Mouse (Mus musculus) retina, adult 2 months (tissue): Measurements from ENCODE around the gene Hoxc9.

Experiments
- DNase-seq: peaks from one replicate; pipeline ENCODE4 v3.0.0-alpha.2; 2012; ENCODE audit warnings: low read depth, low spot score

Gene Hoxc9

GRCm38 (mm10) chr15:102976171-102976570, at the start of gene Hoxc9:
Gene Hoxc9, plus strand, starts transcription at chr15:102976439.
- no peak for DNase-seq

GRCm38 (mm10) chr15:102927032-102927645, 49.1 kb upstream of the Hoxc9 start:
- no peak for DNase-seq

- no peak for DNase-seq
Observed at GRCm38 (mm10) chr15:102931706-102932358, 44.4 kb upstream of the Hoxc9 start.

DNA sequence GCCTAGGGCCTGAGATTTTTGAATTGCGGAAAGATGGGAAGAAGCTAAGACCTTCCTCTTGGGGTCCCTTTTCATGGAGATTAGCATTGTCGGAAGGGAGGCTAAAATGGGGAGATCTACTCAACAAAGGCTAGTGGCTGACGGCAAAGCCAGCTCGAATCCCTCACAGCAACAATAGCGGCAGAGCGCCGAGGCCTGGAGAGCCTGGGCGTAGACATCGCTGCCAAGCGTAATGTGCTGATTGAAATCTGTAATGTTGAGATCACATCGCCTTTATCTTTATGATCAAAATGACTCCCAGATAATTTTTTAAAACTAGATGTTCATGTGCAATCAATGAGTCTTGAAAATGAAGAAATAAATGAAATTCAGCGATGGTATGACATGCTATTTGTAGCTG, 41.8 kb upstream of the Hoxc9 start:
- DNase-seq: no peak

- no peak for DNase-seq
Observed at GRCm38 (mm10) chr15:102934897-102935296, 41.3 kb upstream of the Hoxc9 start.

GRCm38 (mm10) chr15:102936279-102936972, 39.8 kb upstream of the Hoxc9 start, which contains the start of gene Hoxc12:
Gene Hoxc12, plus strand, starts transcription at chr15:102936757.
- DNase-seq: no peak

DNA sequence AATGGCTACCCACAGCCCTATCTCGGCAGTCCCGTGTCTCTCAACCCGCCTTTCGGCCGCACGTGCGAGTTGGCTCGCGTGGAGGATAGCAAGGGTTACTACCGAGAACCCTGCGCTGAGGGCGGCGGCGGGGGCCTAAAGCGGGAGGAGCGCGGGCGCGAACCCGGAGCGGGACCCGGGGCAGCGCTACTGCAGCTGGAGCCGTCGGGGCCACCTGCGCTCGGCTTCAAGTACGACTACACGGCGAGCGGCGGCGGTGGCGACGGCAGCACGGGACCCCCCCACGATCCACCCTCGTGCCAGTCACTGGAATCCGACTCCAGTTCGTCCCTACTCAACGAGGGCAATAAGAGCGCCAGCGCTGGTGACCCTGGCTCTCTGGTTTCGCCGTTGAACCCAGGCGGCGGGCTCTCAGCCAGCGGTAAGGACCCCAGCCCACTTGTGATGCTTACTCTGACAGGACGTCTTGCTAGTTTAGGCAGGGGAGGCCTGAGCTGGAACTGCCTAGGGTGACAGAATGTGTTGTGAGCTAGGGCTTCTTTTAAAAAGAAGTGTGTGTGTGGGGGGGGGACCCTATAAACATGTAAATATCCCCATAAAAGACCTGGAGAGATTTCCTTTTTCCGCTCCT, 39.1 kb upstream of the Hoxc9 start:
- no peak for DNase-seq

GRCm38 (mm10) chr15:102939256-102940155, 36.7 kb upstream of the Hoxc9 start:
- no peak for DNase-seq

- DNase-seq: no peak
Observed at GRCm38 (mm10) chr15:102942739-102943467, 33.3 kb upstream of the Hoxc9 start.

DNA sequence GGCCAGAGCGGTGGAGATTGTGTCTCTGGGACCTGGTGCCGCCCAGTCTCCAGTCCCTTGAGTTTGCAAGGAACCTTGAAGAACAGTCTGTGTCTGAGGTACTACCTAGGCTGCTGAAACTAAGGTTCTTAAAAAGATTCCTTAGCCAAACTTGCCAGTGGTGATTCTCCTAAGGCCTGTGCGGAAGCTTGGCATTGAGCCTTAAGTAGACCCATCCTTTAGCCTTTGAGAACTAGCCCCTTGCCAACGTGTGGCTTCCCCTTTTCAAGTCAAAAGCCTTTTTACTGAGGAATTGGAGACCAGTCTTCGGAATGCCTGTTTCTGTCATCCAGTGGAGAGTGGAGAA, 32.8 kb upstream of the Hoxc9 start:
- DNase-seq: no peak

DNA sequence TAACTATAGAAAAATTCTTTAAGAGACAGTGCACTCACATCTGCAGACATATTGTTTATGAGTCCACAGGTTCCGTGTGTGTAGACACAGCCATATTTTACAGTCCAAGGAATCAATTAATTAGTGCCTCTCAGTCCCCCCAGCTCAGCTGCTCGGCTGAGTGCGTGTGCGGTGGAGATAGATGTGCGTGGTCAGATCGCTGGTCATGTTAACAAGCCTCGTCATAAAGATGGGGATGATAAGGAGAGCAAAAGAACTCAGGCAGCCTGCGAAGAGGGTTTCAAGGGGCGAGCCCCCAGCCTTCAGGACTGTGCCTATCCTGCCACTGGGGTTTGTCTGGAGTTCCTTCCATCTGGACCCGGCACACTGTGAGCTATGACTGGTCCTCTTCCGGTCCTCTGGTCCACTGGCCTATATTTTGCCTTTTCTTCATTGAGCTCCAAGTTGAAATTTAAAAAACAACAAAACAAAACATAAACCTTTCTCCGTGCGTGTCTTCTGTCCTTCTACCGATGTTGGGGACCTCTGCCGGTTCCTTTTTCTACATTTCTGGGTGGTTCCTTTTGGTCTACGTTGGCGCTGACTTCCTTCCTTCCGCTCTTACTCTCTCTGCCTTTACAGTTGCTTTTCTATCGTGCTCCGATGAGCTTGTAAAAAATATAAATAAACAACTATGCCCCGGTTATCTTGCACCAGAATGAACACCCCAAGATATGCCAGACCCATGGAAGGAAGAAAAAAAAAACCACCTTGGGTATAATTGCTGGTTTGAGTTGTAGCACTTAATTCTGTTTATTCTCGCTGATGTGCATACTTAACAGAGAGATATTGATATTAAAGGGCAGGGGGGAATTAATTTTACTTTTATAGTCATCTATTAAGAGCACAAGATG, 30.8 kb upstream of the Hoxc9 start:
- no peak for DNase-seq

DNA sequence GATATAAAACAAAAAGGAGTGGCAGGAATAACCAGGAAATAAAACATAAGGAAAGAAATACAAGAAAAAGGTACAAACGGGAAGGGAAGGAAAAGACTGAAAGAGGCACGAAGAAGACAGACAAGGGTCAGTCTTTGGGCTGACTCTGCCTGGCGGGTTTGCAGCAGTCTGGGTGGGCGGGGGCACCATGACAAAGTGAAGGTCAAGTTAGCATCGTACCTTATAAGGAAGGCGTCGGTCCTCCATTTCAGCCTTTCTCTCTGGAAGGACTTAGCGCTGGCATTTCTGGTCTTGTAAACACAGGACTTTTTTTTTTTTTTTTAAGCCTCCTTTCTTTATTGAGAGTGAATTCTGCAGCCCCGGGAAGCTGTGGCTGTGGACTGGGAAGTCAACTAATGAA, 29.0 kb upstream of the Hoxc9 start:
- no peak for DNase-seq

DNA sequence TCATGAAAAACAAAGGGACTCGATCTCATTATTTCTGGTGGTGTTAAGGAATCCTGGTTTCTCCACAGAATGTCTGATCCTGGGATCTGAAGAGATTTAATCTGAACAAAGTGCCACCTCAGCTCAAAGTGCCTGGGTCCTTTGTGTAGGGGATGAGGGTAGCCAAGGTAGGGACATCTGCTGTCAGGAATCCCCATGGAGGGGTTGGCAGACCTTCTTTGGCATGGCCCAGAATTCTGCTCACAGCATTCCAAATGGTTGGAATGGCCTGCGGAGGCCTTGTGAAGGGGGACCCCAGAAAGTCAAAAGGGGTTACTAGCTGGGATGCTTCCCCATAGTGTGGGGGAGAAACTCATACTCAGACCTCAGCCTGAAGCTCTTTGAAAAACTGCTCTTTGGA, 27.4 kb upstream of the Hoxc9 start:
- no peak for DNase-seq

- no peak for DNase-seq
Observed at GRCm38 (mm10) chr15:102949696-102950095, 26.5 kb upstream of the Hoxc9 start.

- no peak for DNase-seq
Observed at GRCm38 (mm10) chr15:102950877-102951276, 25.4 kb upstream of the Hoxc9 start.

DNA sequence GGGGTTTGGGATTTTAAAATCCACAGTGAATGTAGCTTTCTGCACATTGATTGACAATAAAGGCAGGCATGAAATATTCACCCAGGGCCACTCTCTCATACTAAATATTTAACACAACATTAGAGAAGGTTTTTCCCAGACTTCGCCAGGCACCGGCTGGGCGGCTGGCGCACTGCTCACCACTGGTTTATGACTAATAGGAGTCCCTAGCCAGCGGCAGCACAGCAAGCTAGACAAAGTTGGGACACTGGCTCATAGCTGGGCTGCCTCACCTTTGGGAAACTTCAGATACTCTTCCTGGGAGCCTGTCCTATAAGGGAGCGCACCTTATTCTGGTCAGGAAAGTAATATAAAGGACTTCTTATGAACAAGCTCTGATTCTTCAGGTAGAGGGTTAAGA, 22.7 kb upstream of the Hoxc9 start:
- no peak for DNase-seq

GRCm38 (mm10) chr15:102954192-102955006, 21.8 kb upstream of the Hoxc9 start, which contains the start of gene Hoxc11:
Gene Hoxc11, plus strand, starts transcription at chr15:102954427.
- DNase-seq: no peak

DNA sequence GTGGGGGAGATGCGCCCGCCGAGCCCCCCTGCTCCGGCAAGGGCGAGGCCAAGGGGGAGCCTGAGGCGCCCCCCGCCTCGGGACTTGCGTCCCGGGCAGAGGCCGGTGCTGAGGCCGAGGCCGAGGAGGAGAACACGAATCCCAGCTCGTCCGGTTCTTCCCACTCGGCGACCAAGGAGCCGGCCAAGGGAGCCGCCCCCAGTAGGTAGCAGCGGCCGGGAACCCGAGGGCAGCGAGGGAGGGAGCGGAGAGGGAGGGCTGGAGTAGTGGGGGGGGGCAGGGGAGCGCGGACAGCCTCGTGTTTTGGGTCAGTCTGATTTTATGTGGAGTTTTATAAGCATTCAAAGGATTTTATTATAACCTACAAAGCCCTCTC, 21.2 kb upstream of the Hoxc9 start:
- DNase-seq: no peak
